Mouse (Mus musculus) bone marrow, adult 2 months (tissue): Measurements from ENCODE around the gene Tnnt2. TPM values are rescaled to one million over a fixed set of nuclear protein-coding genes. Genes with fewer than 3 reads are reported as not detected.
A peak's percentile ranks its signal among the peaks of the same experiment; 100 is the strongest.

Experiments
- H3K27ac ChIP-seq: fragments of 200-500 bp; 2 replicates; pipeline ENCODE4 v1.5.1; 2012; ENCODE audit warnings: low read depth, mild to moderate bottlenecking, control low read depth, inconsistent platforms, low read length; ENCODE audit not compliant: control insufficient read depth, poor library complexity, insufficient read depth
- H3K4me1 ChIP-seq: fragments of 200-500 bp; 2 replicates; pipeline ENCODE4 v1.6.1; 2011; ENCODE audit warnings: low read length; ENCODE audit not compliant: control insufficient read depth, insufficient read depth
- H3K4me3 ChIP-seq: fragments of 200-500 bp; replicated peaks from 2 replicates; pipeline ENCODE3; 2011; ENCODE audit warnings: mild to moderate bottlenecking, low read depth, low read length, control low read depth; ENCODE audit not compliant: control insufficient read depth
- CTCF ChIP-seq: fragments of 200-500 bp; IDR thresholded peaks from 2 replicates; pipeline ENCODE4 v1.5.1; 2011; ENCODE audit warnings: low read length, control low read depth; ENCODE audit not compliant: control insufficient read depth, insufficient read depth
- POLR2A ChIP-seq: fragments of 200-500 bp; IDR thresholded peaks from 2 replicates; pipeline ENCODE4 v1.6.1; 2011; ENCODE audit warnings: low read depth, mild to moderate bottlenecking, control low read depth, low read length, borderline replicate concordance; ENCODE audit not compliant: control insufficient read depth
- WGBS: fragments of 180-500 bp; shearing (Covaris S2); methylation state at CpG from one replicate; pipeline ENCODE4 v1.1.7; 2018; 5-methylcytosine and 5-hydroxymethylcytosine counted together
- polyA plus RNA-seq: library from polyadenylated mRNA; stranded (reverse); fragments of >200 nt; gene quantifications from 2 replicates; pipeline ENCODE4 v1.2.4, GENCODE M21; 2011; ENCODE audit warnings: low replicate concordance; ENCODE audit not compliant: missing spikeins, insufficient read depth, insufficient read length

Tnnt2 gene
- polyA plus RNA-seq, 1 experiment, result 2.6 TPM

- H3K27ac ChIP-seq, result no peak overlapping the region
- no peaks in the 10 kb centered on the region for H3K4me1 ChIP-seq
- 68% methylated on average over 1 of the region's 1 CpGs for WGBS
- TF ChIP-seq CTCF, result no peak
- no peak for TF ChIP-seq POLR2A
- no peak overlapping the region for H3K4me3 ChIP-seq
Observed at GRCm38 (mm10) chr1:135798492-135798891, 37.7 kb upstream of the Tnnt2 start.

- no peaks in the 10 kb centered on the region for H3K4me1 ChIP-seq
- H3K4me3 ChIP-seq, result no peak overlapping the region
- H3K27ac ChIP-seq, result no peak overlapping the region
- 45% methylated on average over 8 of the region's 8 CpGs for WGBS
- TF ChIP-seq CTCF (no peak), POLR2A (no peak)
Observed at GRCm38 (mm10) chr1:135799109-135799627, 37.0 kb upstream of the Tnnt2 start.

- no peak for TF ChIP-seq CTCF
- TF ChIP-seq POLR2A, result no peak
- Histone ChIP-seq H3K4me3 (no peak overlapping the region), H3K27ac (no peak overlapping the region), H3K4me1 (no peaks in the 10 kb centered on the region)
- WGBS, result 53% methylated on average over 8 of the region's 8 CpGs
Observed at GRCm38 (mm10) chr1:135800192-135800950, 35.8 kb upstream of the Tnnt2 start.

GRCm38 (mm10) chr1:135807546-135807945 lies 28.6 kb upstream of the Tnnt2 start:
- 73% methylated on average over 10 of the region's 10 CpGs for WGBS
- no peaks in the 10 kb centered on the region for H3K4me1 ChIP-seq
- H3K27ac ChIP-seq, result no peak overlapping the region
- no peak overlapping the region for H3K4me3 ChIP-seq
- TF ChIP-seq POLR2A (no peak), CTCF (no peak)

GRCm38 (mm10) chr1:135810180-135810579 lies 26.0 kb upstream of the Tnnt2 start:
- H3K4me3 ChIP-seq, result no peak overlapping the region
- WGBS, result 65% methylated on average over 2 of the region's 2 CpGs
- no peak for TF ChIP-seq CTCF
- TF ChIP-seq POLR2A, result no peak
- H3K4me1 ChIP-seq, result no peaks in the 10 kb centered on the region
- H3K27ac ChIP-seq, result no peak overlapping the region

- no peaks in the 10 kb centered on the region for H3K4me1 ChIP-seq
Observed at GRCm38 (mm10) chr1:135811016-135811646, 25.0 kb upstream of the Tnnt2 start.

GRCm38 (mm10) chr1:135812205-135812604 lies 23.9 kb upstream of the Tnnt2 start:
- H3K4me3 ChIP-seq, result no peak overlapping the region
- no peak overlapping the region for H3K27ac ChIP-seq
- TF ChIP-seq CTCF (no peak), POLR2A (no peak)
- 70% methylated on average over 3 of the region's 3 CpGs for WGBS
- no peaks in the 10 kb centered on the region for H3K4me1 ChIP-seq

More at GRCm38 (mm10) chr1:135811016-135811646, 25.0 kb upstream of the Tnnt2 start:
- H3K4me3 ChIP-seq, result no peak overlapping the region
- H3K27ac ChIP-seq, result no peak overlapping the region
- TF ChIP-seq CTCF (peak; percentile 92), POLR2A (no peak)
- 34% methylated on average over 7 of the region's 7 CpGs for WGBS

- no peak overlapping the region for H3K27ac ChIP-seq
- WGBS, result 55% methylated on average over 2 of the region's 2 CpGs
- H3K4me1 ChIP-seq, result no peaks in the 10 kb centered on the region
- H3K4me3 ChIP-seq, result no peak overlapping the region
- no peak for TF ChIP-seq POLR2A
Observed at GRCm38 (mm10) chr1:135812618-135813017, 23.5 kb upstream of the Tnnt2 start.
